Mouse (Mus musculus) limb, embryonic 11.5 days (tissue): ENCODE measurements around the gene Camk2g. TPM values are rescaled to one million over a fixed set of nuclear protein-coding genes. Genes with fewer than 3 reads are reported as not detected.

Experiments
- ATAC-seq: fragments of 200-750 bp; cut with Nextera tagmentation; 2 replicates; pipeline ENCODE4 v1.8.0; 2017; ENCODE audit warnings: low read depth; ENCODE audit not compliant: insufficient number of reproducible peaks, low FRiP score, low TSS enrichment
- DNase-seq: peaks from one replicate; pipeline ENCODE4 v3.0.0-alpha.2; 2015; ENCODE audit warnings: low spot score
- H3K27ac ChIP-seq: fragments of 300-500 bp; sonication (generic); replicated peaks from 2 replicates; pipeline ENCODE4 v1.5.1; 2014; ENCODE audit warnings: low read depth, mild to moderate bottlenecking, low read length
- H3K27me3 ChIP-seq: fragments of 300-500 bp; sonication (generic); 2 replicates; pipeline ENCODE4 v1.6.1; 2014; ENCODE audit warnings: mild to moderate bottlenecking, low read length, mixed read lengths; ENCODE audit not compliant: control insufficient read depth, insufficient read depth
- H3K36me3 ChIP-seq: fragments of 300-500 bp; sonication (generic); 2 replicates; pipeline ENCODE4 v1.6.1; 2014; ENCODE audit warnings: mild to moderate bottlenecking, low read length, moderate library complexity, mixed read lengths; ENCODE audit not compliant: control insufficient read depth, insufficient read depth
- H3K4me1 ChIP-seq: fragments of 300-500 bp; sonication (generic); 2 replicates; pipeline ENCODE4 v1.6.1; 2014; ENCODE audit warnings: low read length, mixed read lengths; ENCODE audit not compliant: control insufficient read depth, insufficient read depth
- H3K4me2 ChIP-seq: fragments of 300-500 bp; sonication (generic); 2 replicates; pipeline ENCODE4 v1.6.1; 2014; ENCODE audit warnings: low read depth, mild to moderate bottlenecking, moderate library complexity; ENCODE audit not compliant: severe bottlenecking
- H3K4me3 ChIP-seq: fragments of 300-500 bp; sonication (generic); 2 replicates; pipeline ENCODE4 v1.5.1; 2014; ENCODE audit warnings: low read depth, low read length
- H3K9ac ChIP-seq: fragments of 300-500 bp; sonication (generic); 2 replicates; pipeline ENCODE4 v1.6.1; 2014; ENCODE audit warnings: mild to moderate bottlenecking, low read length
- H3K9me3 ChIP-seq: fragments of 300-500 bp; sonication (generic); 2 replicates; pipeline ENCODE4 v1.6.1; 2016; ENCODE audit warnings: low read length; ENCODE audit not compliant: control insufficient read depth
- WGBS: fragments of 180-500 bp; shearing (Covaris S2); extraction: QIAGEN DNeasy Blood & Tissue Kit; methylation state at CpG from one replicate; pipeline ENCODE4 v1.1.7; 2014; 5-methylcytosine and 5-hydroxymethylcytosine counted together
- polyA plus RNA-seq: library from polyadenylated mRNA; unstranded; fragments of >200 nt; fragmentation: Nextera tagmentation; extraction: Ambion mirVana; gene quantifications from 2 replicates; pipeline ENCODE4 v1.2.1, GENCODE M21; 2014

Camk2g gene
- polyA plus RNA-seq, result 57.9 and 60.2 TPM in 2 replicates

- peaks cover 16% of the 10 kb centered on the region for H3K4me1 ChIP-seq
- peak; percentile 80 for ATAC-seq
- under 1% methylated on average over 39 of the region's 76 CpGs for WGBS
Measured at GRCm38 (mm10) chr14:20793758-20794531, at the start of gene Camk2g. Gene Camk2g (minus strand): TSS chr14:20794088.

GRCm38 (mm10) chr14:20842629-20843028, 48.7 kb upstream of the Camk2g start:
- no peaks in the 10 kb centered on the region; the same call in 1 of the 2 replicates for H3K36me3 ChIP-seq
- H3K4me3 ChIP-seq, result no peak overlapping the region
- no peak overlapping the region for H3K27ac ChIP-seq
- no peak for ATAC-seq
- no peak for DNase-seq
- H3K27me3 ChIP-seq, result no peaks in the 10 kb centered on the region
- H3K9me3 ChIP-seq, result no peaks in the 10 kb centered on the region
- no peak overlapping the region for H3K9ac ChIP-seq
- H3K4me1 ChIP-seq, result 0 out of 2 replicates have a peak, but pooled peaks cover 2% of the 10 kb centered on the region
- 80% methylated on average over 3 of the region's 3 CpGs for WGBS
- H3K4me2 ChIP-seq, result no peak overlapping the region

More at GRCm38 (mm10) chr14:20793758-20794531, at the start of gene Camk2g:
- Histone ChIP-seq H3K4me3 (peak within 1 kb of the TSS; percentile 88), H3K27ac (peak within 1 kb of the TSS; percentile 76; the same call in 1 of the 2 replicates), H3K9me3 (no peaks in the 10 kb centered on the region), H3K4me2 (peak within 1 kb of the TSS; percentile 84), H3K27me3 (no peaks in the 10 kb centered on the region), H3K9ac (peak within 1 kb of the TSS; percentile 76), H3K36me3 (peaks cover 2% of the 10 kb centered on the region; the same call in 1 of the 2 replicates)
- peak; percentile 87 for DNase-seq

GRCm38 (mm10) chr14:20841526-20841925, 47.6 kb upstream of the Camk2g start:
- Histone ChIP-seq H3K9me3 (no peaks in the 10 kb centered on the region), H3K27ac (no peak overlapping the region), H3K4me1 (peaks cover 8% of the 10 kb centered on the region; the same call in 1 of the 2 replicates), H3K36me3 (no peaks in the 10 kb centered on the region; the same call in 1 of the 2 replicates), H3K27me3 (no peaks in the 10 kb centered on the region), H3K9ac (no peak overlapping the region), H3K4me3 (no peak overlapping the region), H3K4me2 (no peak overlapping the region)
- DNase-seq (no peak), ATAC-seq (no peak)
- WGBS, result 84% methylated on average over 2 of the region's 2 CpGs

- Histone ChIP-seq H3K27ac (no peak overlapping the region), H3K4me3 (no peak overlapping the region), H3K27me3 (no peaks in the 10 kb centered on the region), H3K9ac (no peak overlapping the region), H3K9me3 (no peaks in the 10 kb centered on the region), H3K36me3 (no peaks in the 10 kb centered on the region; the same call in 1 of the 2 replicates), H3K4me1 (peaks cover 5% of the 10 kb centered on the region; the same call in 1 of the 2 replicates), H3K4me2 (no peak overlapping the region)
- no peak for DNase-seq
- ATAC-seq, result no peak
- WGBS, result 71% methylated on average over 7 of the region's 7 CpGs
Measured at GRCm38 (mm10) chr14:20837681-20838080, 43.8 kb upstream of the Camk2g start.

GRCm38 (mm10) chr14:20836905-20837376, 43.1 kb upstream of the Camk2g start:
- Histone ChIP-seq H3K9me3 (no peaks in the 10 kb centered on the region), H3K36me3 (no peaks in the 10 kb centered on the region; the same call in 1 of the 2 replicates), H3K4me2 (peak overlapping the region; percentile 97), H3K4me3 (peak overlapping the region; percentile 55), H3K4me1 (peaks cover 5% of the 10 kb centered on the region; the same call in 1 of the 2 replicates), H3K27me3 (no peaks in the 10 kb centered on the region), H3K9ac (peak overlapping the region; percentile 77), H3K27ac (no peak overlapping the region)
- DNase-seq (no peak), ATAC-seq (no peak; the same call in 1 of the 2 replicates)
- WGBS, result 5% methylated on average over 10 of the region's 10 CpGs

- H3K4me2 ChIP-seq, result peak within 1 kb of the TSS; percentile 97
- peak; percentile 91 for ATAC-seq
- peaks cover 5% of the 10 kb centered on the region; the same call in 1 of the 2 replicates for H3K4me1 ChIP-seq
- H3K9ac ChIP-seq, result peak within 1 kb of the TSS; percentile 77
- peak; percentile 81 for DNase-seq
- H3K27me3 ChIP-seq, result no peaks in the 10 kb centered on the region
- no peaks in the 10 kb centered on the region for H3K9me3 ChIP-seq
- H3K36me3 ChIP-seq, result no peaks in the 10 kb centered on the region; the same call in 1 of the 2 replicates
- H3K27ac ChIP-seq, result no peak within 1 kb of the TSS
- peak within 1 kb of the TSS; percentile 55 for H3K4me3 ChIP-seq
- under 1% methylated on average over 31 of the region's 33 CpGs for WGBS
Measured at GRCm38 (mm10) chr14:20836171-20836904, 42.5 kb upstream of the Camk2g start, which contains the start of gene Plau. Gene Plau (plus strand): TSS chr14:20836660.

- Histone ChIP-seq H3K9ac (no peak overlapping the region), H3K27ac (no peak overlapping the region), H3K9me3 (no peaks in the 10 kb centered on the region), H3K4me1 (peaks cover 7% of the 10 kb centered on the region; the same call in 1 of the 2 replicates), H3K4me3 (no peak overlapping the region), H3K27me3 (no peaks in the 10 kb centered on the region), H3K36me3 (no peaks in the 10 kb centered on the region), H3K4me2 (no peak overlapping the region)
- no peak for DNase-seq
- no peak for ATAC-seq
- WGBS, result 57% methylated on average over 7 of the region's 7 CpGs
Measured at GRCm38 (mm10) chr14:20834136-20834535, 40.2 kb upstream of the Camk2g start.

GRCm38 (mm10) chr14:20833525-20833924, 39.6 kb upstream of the Camk2g start:
- Histone ChIP-seq H3K27ac (no peak overlapping the region), H3K27me3 (no peaks in the 10 kb centered on the region), H3K4me1 (peaks cover 7% of the 10 kb centered on the region; the same call in 1 of the 2 replicates), H3K36me3 (no peaks in the 10 kb centered on the region), H3K4me2 (no peak overlapping the region), H3K9me3 (no peaks in the 10 kb centered on the region), H3K9ac (no peak overlapping the region), H3K4me3 (no peak overlapping the region)
- ATAC-seq (no peak), DNase-seq (no peak)
- 89% methylated on average over 4 of the region's 4 CpGs for WGBS
